Mouse (Mus musculus) CH12F3 (cell line): ENCODE data around the gene Micu1.

Experiments used
- in situ Hi-C: fragments of 300-500 bp; cut with MboI; formaldehyde crosslinking; loops from 2 replicates; pipeline ENCODE4 v1.14.3; 2020; ENCODE audit warnings: low sequenced_read_pairs

Micu1 gene

GRCm38 (mm10) chr10:59800826-59801501 lies 98.7 kb downstream of the Micu1 start:
- in situ Hi-C loops, result loop anchor here (25.0 kb wide), 1 partner anchor 314 kb away; no protein-coding TSS in a partner anchor

GRCm38 (mm10) chr10:59808677-59809076 lies 106.4 kb downstream of the Micu1 start:
- in situ Hi-C loops, result loop anchor here (25.0 kb wide), 1 partner anchor 321 kb away; no protein-coding TSS in a partner anchor

DNA sequence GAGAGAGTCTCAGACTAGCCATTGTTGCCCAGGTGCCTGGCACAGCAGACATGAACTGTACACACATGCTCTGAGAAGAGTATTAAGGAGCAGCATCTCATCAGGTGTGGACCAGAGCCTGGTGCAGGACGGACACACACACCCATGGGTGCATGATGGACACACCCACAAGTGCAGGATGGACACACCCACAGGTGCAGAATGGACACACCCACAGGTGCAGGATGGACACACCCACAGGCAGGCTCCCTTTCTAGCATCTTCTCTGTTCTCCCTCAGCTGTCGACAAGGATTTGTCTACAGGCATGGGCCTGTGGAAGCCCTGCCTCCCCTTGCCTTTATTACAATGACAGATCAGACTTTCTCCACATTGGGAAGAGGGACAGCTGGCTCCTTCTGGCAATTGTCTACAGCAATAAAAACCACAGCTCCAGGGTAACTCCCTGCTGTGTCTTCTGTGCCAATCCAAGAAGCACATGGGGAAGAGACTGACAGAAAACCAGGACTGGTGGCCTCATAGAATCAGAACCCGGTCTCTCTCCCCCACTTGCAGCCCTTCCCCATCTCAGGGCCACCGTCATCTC lies 107.8 kb downstream of the Micu1 start:
- in situ Hi-C loops, result loop anchor here (25.0 kb wide), 1 partner anchor 323 kb away; no protein-coding TSS in a partner anchor

DNA sequence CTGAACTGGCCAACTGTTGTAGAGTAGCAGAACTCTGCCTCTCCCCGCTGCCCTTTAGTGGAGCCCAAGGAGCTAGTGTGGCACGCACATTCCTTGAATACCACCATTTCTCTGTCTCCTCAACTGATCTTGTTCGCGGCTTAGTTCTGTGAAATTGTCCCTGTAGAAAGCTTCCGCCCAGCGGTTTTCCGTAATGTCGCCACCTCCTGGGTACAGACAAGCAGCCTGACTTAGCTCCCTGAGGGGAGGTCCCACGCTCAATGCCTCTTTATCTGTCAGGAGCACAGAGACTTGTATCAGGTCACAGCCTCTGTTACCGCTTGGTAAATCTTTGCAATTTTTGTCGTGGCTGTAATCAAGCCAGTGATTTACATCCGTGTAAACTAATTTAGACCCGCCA lies 110.7 kb downstream of the Micu1 start:
- in situ Hi-C loops, result loop anchor here (25.0 kb wide), 1 partner anchor 326 kb away; no protein-coding TSS in a partner anchor

- in situ Hi-C loops, result loop anchor here (25.0 kb wide), 1 partner anchor 326 kb away; no protein-coding TSS in a partner anchor
Measured at GRCm38 (mm10) chr10:59813759-59814158, 111.5 kb downstream of the Micu1 start.

DNA sequence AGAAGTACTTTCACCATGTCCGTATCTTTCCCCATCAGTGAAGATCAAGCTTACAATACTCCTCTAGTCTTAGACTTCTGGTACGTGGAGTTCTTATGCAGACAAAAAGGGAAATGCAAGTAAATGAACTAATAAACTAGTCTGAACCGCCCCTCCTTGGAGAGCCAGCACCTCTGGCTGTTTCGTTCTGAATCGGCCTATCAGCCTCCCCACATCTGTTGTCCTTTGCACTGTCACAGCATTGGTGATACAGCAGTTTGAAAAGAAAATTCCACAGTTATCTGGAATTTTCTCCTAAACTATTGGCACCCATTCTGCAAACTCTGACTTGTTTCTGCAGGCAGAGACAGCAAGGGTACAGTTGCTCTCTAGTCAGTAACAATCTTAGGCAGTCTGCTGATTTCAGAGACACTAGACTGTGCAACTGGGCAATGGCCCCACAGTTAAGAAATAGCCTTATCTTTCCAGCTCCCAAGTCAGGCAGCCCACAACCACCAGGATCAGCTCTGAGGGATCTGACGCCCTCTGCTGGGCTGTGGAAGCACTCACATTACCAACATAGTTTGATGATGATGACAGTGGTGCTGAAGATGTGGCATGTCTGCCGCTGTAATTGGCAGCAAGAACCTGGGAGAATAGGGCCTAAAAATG lies 112.4 kb downstream of the Micu1 start:
- in situ Hi-C loops, result loop anchor here (25.0 kb wide), 1 partner anchor 327 kb away; no protein-coding TSS in a partner anchor

GRCm38 (mm10) chr10:59816569-59816968 lies 114.3 kb downstream of the Micu1 start:
- in situ Hi-C loops, result loop anchor here (25.0 kb wide), 1 partner anchor 329 kb away; no protein-coding TSS in a partner anchor

- in situ Hi-C loops, result loop anchor here (25.0 kb wide), 1 partner anchor 330 kb away; no protein-coding TSS in a partner anchor
Measured at GRCm38 (mm10) chr10:59817528-59817927, 115.3 kb downstream of the Micu1 start.

- in situ Hi-C loops, result loop anchor here (25.0 kb wide), 1 partner anchor 331 kb away; no protein-coding TSS in a partner anchor
Measured at GRCm38 (mm10) chr10:59817991-59818390, 115.7 kb downstream of the Micu1 start.

DNA sequence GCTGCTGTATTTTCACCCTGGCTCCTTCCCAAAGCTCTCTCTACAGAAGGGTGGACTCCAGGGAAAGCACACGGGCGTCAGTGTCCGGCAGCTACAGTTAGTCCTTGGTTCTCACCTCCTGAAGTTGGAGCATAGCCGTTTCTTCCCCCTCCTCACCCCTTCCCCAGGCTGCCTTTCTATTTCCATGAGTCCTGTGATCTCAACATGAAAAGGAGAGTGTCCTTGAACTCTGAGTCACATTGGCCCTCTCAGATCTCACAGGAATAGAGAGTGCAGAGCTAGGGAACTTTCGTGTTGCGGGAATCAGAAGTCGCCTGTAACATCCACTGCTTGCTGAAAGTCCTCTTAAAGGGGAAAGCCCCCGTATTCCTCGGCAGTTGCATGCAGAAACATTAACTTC lies 116.9 kb downstream of the Micu1 start:
- in situ Hi-C loops, result loop anchor here (25.0 kb wide), 1 partner anchor 332 kb away; no protein-coding TSS in a partner anchor

DNA sequence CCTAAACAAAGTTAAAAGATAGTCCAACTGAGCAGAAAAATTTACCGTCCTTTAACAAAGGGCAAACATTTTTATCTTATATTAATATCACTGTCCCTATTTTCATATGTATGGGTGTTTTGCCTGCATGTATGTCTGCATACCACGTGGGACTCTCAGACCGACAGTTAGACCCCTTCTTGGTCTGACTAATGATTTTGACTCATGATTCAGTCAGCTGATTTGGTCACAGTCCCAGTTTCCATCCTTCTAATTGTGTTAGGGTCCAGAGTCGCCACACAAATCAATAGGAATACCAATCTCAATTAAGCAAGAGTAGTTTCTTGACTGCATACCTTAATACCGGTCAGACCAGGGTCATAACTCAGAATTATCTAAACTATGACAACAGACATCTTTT lies 118.6 kb downstream of the Micu1 start:
- in situ Hi-C loops, result loop anchor here (25.0 kb wide), 1 partner anchor 334 kb away; no protein-coding TSS in a partner anchor

GRCm38 (mm10) chr10:59821334-59822066 lies 119.2 kb downstream of the Micu1 start:
- in situ Hi-C loops, result loop anchor here (25.0 kb wide), 1 partner anchor 334 kb away; no protein-coding TSS in a partner anchor

DNA sequence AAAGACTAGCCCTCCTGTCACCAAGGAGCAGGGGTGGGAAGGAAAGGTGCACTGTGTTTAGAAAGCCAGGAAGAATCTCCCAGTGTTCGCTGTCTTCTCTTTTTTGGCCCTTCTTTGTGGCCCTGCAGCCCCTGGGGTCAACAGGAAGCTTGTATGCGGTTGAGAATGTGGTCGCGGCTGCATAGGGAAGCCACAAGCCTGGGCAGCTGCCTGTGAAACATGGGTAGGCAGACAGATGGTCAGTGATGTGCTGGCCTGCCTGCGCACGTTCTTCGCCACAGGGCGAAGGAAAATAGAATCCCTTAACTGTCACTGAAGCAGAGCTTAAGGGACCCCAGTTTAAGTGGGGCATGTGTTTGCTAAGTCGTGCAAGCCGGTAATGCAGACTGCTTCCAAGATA lies 120.6 kb downstream of the Micu1 start:
- in situ Hi-C loops, result loop anchor here (25.0 kb wide), 1 partner anchor 336 kb away; no protein-coding TSS in a partner anchor

DNA sequence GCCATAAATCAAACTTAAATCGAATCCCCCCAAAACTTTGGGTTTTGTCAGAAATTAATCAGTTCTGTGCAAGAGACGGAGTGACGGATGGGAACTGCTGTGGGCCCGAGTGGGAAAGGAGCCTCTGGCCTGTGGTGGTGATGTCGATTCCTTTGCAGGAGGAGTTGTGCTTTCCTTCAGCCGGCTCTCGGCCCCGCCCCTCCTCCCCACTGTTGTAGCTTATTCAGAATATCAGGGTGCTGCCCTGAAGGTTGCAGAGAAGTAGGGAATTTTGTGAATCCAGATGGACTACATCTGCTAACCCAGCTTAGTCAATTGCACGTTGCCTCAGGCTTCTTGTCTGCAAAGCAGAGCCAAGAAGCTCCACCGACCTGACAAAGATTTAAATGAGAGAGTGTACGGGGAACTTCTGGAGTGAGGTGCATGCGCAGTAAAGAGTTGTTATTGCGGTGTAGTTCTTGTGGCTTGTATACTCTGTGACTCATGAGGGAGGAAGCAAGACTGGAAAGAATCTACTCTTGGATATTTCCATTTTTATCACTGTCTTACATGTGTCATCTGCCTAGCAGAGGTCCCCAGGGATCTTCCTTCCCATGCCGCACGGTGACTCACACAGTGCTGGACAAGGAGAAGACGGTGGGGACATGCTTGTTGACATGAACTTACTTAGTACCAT lies 123.0 kb downstream of the Micu1 start:
- in situ Hi-C loops, result no loop called here

DNA sequence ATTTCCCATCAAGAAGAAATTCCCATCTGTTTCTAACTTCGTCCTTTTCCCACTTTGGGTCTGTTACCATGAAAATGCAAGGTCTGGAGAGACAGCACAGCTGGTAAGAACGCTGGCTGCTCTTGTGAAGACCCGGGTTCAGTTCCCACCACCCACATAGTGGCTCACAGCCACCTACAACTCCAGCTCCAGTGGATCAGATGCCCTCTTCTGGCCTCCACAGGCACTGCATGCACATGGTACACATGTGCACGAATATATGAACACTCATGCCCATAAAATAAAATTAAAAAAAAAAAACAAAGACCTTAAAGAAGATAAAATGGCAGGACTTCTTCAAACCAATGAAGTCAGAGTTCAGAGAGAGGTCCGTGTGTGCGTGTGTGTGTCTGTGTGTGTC lies 127.6 kb downstream of the Micu1 start:
- in situ Hi-C loops, result no loop called here

GRCm38 (mm10) chr10:59831950-59832349 lies 129.7 kb downstream of the Micu1 start:
- in situ Hi-C loops, result no loop called here

- in situ Hi-C loops, result no loop called here
Measured at GRCm38 (mm10) chr10:59835301-59836155, 133.3 kb downstream of the Micu1 start.

DNA sequence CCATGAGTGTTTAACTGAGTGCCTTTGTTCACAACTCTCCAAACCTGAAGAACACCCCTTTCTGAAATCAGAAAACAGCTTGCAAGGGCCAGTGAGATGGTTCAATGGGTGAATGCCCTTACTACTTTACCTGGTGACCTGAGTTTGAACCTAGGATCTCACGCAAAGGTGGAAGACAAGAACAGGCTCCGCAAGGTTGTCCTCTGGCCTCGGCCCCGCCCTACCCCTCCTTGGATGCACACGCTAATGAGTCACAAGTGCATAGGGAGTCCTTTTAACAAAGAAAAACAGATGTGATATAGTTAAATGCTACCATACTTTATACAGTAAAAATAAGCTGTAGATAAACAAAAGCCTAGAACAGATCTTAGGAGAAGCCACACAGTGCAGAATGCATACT lies 135.2 kb downstream of the Micu1 start:
- in situ Hi-C loops, result no loop called here

DNA sequence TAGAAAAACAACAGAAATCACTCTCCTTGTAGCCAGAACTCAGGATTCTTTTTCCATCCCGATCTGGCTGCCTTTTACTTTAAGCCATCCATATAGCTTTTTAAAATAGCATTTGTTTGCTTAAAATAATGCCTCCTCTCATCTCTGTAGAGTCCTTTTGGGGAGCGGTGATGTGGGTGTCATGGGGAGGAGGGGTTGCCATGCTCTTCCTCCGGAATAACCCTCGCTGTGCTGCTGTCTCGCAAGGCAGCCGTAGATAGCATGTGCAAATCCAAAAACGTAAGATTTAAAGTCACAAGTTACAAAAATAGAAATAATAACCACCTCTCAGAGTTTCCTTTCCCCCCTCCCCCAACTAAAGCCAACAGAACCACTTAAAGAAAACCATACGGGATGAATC lies 139.2 kb downstream of the Micu1 start:
- in situ Hi-C loops, result no loop called here
